Mouse (Mus musculus): ENCODE data around the gene Tomm70a.

DNA sequence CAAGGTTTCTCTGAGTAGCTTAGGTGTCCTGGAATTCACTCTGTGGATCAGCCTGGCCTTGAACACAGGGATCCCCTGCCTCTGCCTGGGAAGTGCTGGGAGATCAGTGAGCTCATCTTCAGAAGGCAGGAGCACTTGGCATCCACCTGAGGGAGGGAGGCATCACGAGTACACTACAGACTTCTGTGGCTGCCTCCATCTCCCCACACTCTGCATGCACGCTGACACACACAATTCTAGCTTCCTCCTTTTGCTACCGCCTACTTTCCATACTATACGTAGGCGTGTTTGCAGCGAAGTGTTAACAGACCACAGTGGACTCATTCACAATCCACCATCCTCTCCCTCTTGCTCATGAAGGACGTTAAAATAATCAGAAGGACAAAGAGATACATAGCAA is 54.8 kb downstream of the Tomm70a start:
- TF ChIP-seq CTCF (IDR thresholded peaks at IDR 0.05; ENCODE audit: borderline replicate concordance, insufficient read depth, low read depth, low read length) (no peak), POLR2A (IDR thresholded peaks at IDR 0.05; ENCODE audit: borderline replicate concordance, insufficient read depth, low read length) (no peak)
